Mouse (Mus musculus): ENCODE measurements at regions not wholly inside any gene's neighbourhood (a gene's known extent, or its start where the extent isn't known, plus 50 kb on each side); places are given as distances from the start of the nearest gene placed in this dataset.

GRCm38 (mm10) chr12:113292029-113292809 lies 106.5 kb downstream of the Tmem121 start:
- Histone ChIP-seq H3K79me2 (replicated peaks; ENCODE audit: control insufficient read depth, insufficient read depth, low read length) (no peaks in the 10 kb centered on the region), H3K27ac (no peak overlapping the region), H3K4me3 (no peak overlapping the region), H3K9ac (ENCODE audit: low read depth, low read length) (no peak overlapping the region), H3K27me3 (ENCODE audit: control insufficient read depth, insufficient read depth, low read length) (no peaks in the 10 kb centered on the region), H3K36me3 (ENCODE audit: control insufficient read depth, insufficient read depth, low read length) (no peaks in the 10 kb centered on the region), H3K4me1 (ENCODE audit: control insufficient read depth, insufficient read depth, low read length) (no peaks in the 10 kb centered on the region)
- DNase-seq: no peak
- intact Hi-C loops (cut with DNase I): no loop called here
- 27% methylated on average over 1 of the region's 1 CpGs for WGBS
- no peak for TF ChIP-seq POLR2A (IDR thresholded peaks at IDR 0.05; ENCODE audit: insufficient read depth, low read depth, low read length)
- no peak for TF ChIP-seq EP300 (IDR thresholded peaks at IDR 0.05; ENCODE audit: insufficient read depth, low read depth, low read length)
- TF ChIP-seq CTCF (IDR thresholded peaks at IDR 0.05): no peak

- WGBS: 67% methylated on average over 2 of the region's 2 CpGs
- H3K27ac ChIP-seq: no peak overlapping the region
- no peaks in the 10 kb centered on the region for H3K27me3 ChIP-seq (ENCODE audit: control insufficient read depth, insufficient read depth, low read length)
- no peaks in the 10 kb centered on the region for H3K4me1 ChIP-seq (ENCODE audit: control insufficient read depth, insufficient read depth, low read length)
- no peaks in the 10 kb centered on the region for H3K36me3 ChIP-seq (ENCODE audit: control insufficient read depth, insufficient read depth, low read length)
- intact Hi-C loops (cut with DNase I): no loop called here
- no peak overlapping the region for H3K9ac ChIP-seq (ENCODE audit: low read depth, low read length)
- H3K4me3 ChIP-seq: no peak overlapping the region
- H3K79me2 ChIP-seq (replicated peaks; ENCODE audit: control insufficient read depth, insufficient read depth, low read length): no peaks in the 10 kb centered on the region
- no peak for TF ChIP-seq EP300 (IDR thresholded peaks at IDR 0.05; ENCODE audit: insufficient read depth, low read depth, low read length)
- TF ChIP-seq POLR2A (IDR thresholded peaks at IDR 0.05; ENCODE audit: insufficient read depth, low read depth, low read length): no peak
- no peak for TF ChIP-seq CTCF (IDR thresholded peaks at IDR 0.05)
- DNase-seq: no peak
These were observed 110.2 kb downstream of the Tmem121 start for GRCm38 (mm10) chr12:113295924-113296323.

DNA sequence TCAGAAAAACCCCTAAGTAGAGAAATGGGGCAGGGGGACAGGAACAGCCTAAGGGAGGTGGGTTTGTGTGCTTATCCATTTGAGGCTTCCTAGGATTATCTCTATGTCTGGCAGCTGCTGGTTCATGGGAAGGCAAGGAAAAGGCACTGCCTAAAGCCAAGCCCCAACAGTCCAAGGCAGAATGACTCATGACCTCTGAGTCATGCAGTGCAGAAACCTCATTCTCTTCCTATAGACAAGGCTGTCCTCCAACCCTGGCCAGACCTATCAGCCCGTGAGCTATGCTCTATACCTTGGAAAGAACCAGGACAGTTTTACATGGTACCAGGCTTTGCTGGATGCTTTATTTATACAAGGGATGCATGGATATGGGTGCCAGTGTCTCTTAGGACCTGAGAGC lies 120.2 kb downstream of the Tmem121 start:
- DNase-seq: no peak
- TF ChIP-seq EP300 (IDR thresholded peaks at IDR 0.05; ENCODE audit: insufficient read depth, low read depth, low read length) (no peak), POLR2A (IDR thresholded peaks at IDR 0.05; ENCODE audit: insufficient read depth, low read depth, low read length) (no peak), CTCF (IDR thresholded peaks at IDR 0.05) (no peak)
- Histone ChIP-seq H3K9ac (ENCODE audit: low read depth, low read length) (no peak overlapping the region), H3K79me2 (replicated peaks; ENCODE audit: control insufficient read depth, insufficient read depth, low read length) (no peaks in the 10 kb centered on the region), H3K27ac (no peak overlapping the region), H3K4me1 (ENCODE audit: control insufficient read depth, insufficient read depth, low read length) (no peaks in the 10 kb centered on the region), H3K27me3 (ENCODE audit: control insufficient read depth, insufficient read depth, low read length) (no peaks in the 10 kb centered on the region), H3K36me3 (ENCODE audit: control insufficient read depth, insufficient read depth, low read length) (no peaks in the 10 kb centered on the region), H3K4me3 (no peak overlapping the region)
- 41% methylated on average over 1 of the region's 1 CpGs for WGBS
- intact Hi-C loops (cut with DNase I): loop anchor here (1.0 kb wide), 1 partner anchor 19 kb away; no protein-coding TSS in a partner anchor

GRCm38 (mm10) chr12:113313319-113313718 lies 127.6 kb downstream of the Tmem121 start:
- H3K36me3 ChIP-seq (ENCODE audit: control insufficient read depth, insufficient read depth, low read length): no peaks in the 10 kb centered on the region
- intact Hi-C loops (cut with DNase I): no loop called here
- no peak overlapping the region for H3K27ac ChIP-seq
- H3K27me3 ChIP-seq (ENCODE audit: control insufficient read depth, insufficient read depth, low read length): no peaks in the 10 kb centered on the region
- TF ChIP-seq POLR2A (IDR thresholded peaks at IDR 0.05; ENCODE audit: insufficient read depth, low read depth, low read length) (no peak), CTCF (IDR thresholded peaks at IDR 0.05) (no peak), EP300 (IDR thresholded peaks at IDR 0.05; ENCODE audit: insufficient read depth, low read depth, low read length) (no peak)
- no peak overlapping the region for H3K9ac ChIP-seq (ENCODE audit: low read depth, low read length)
- WGBS: 37% methylated on average over 3 of the region's 3 CpGs
- no peaks in the 10 kb centered on the region for H3K4me1 ChIP-seq (ENCODE audit: control insufficient read depth, insufficient read depth, low read length)
- H3K79me2 ChIP-seq (replicated peaks; ENCODE audit: control insufficient read depth, insufficient read depth, low read length): no peaks in the 10 kb centered on the region
- H3K4me3 ChIP-seq: no peak overlapping the region
- no peak for DNase-seq

DNA sequence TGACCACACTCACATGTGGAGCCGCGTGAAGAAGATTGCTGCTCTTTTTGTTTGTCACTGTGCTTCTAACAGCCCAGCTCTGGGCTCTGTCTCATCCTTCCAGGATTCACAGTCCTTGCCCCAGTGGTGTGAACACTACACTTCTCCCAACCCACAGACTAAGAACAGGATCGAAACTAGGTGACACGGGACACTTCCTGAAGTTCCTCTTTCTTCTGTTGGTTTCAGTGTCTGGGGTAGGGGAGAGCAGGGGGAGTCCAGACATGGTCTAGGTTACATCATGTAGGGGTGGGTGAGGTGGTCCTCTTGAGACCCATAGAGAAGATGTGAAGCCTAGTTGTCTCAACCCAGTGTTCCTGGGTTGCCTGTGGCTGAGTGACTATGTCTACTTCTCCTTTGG lies 128.9 kb downstream of the Tmem121 start:
- Histone ChIP-seq H3K79me2 (replicated peaks; ENCODE audit: control insufficient read depth, insufficient read depth, low read length) (no peaks in the 10 kb centered on the region), H3K36me3 (ENCODE audit: control insufficient read depth, insufficient read depth, low read length) (no peaks in the 10 kb centered on the region), H3K9ac (ENCODE audit: low read depth, low read length) (no peak overlapping the region), H3K4me3 (no peak overlapping the region), H3K27me3 (ENCODE audit: control insufficient read depth, insufficient read depth, low read length) (no peaks in the 10 kb centered on the region), H3K27ac (no peak overlapping the region), H3K4me1 (ENCODE audit: control insufficient read depth, insufficient read depth, low read length) (no peaks in the 10 kb centered on the region)
- TF ChIP-seq POLR2A (IDR thresholded peaks at IDR 0.05; ENCODE audit: insufficient read depth, low read depth, low read length) (no peak), CTCF (IDR thresholded peaks at IDR 0.05) (no peak), EP300 (IDR thresholded peaks at IDR 0.05; ENCODE audit: insufficient read depth, low read depth, low read length) (no peak)
- no peak for DNase-seq
- WGBS: 91% methylated on average over 4 of the region's 4 CpGs
- intact Hi-C loops (cut with DNase I): no loop called here

DNA sequence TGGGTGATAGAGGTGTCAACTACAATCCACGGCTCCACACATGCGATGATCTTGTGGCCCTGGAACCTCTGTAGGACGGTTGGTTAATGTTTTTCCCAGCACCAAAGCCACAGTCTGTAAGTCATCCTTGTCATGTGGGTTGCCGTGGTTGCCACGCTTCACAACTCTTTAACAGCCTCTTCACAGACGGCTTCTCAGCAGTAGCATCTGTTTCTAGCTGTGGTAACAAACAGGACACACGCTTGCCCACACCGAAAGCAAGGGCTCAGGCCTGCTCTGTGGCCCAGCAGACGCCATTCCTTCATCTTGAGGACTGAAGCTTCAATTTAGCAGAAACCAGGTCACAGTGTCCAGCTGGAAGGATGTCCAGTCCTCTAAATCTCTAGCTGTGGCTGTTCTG lies 135.4 kb downstream of the Tmem121 start:
- Histone ChIP-seq H3K79me2 (replicated peaks; ENCODE audit: control insufficient read depth, insufficient read depth, low read length) (no peaks in the 10 kb centered on the region), H3K9ac (ENCODE audit: low read depth, low read length) (no peak overlapping the region), H3K36me3 (ENCODE audit: control insufficient read depth, insufficient read depth, low read length) (no peaks in the 10 kb centered on the region), H3K4me1 (ENCODE audit: control insufficient read depth, insufficient read depth, low read length) (no peaks in the 10 kb centered on the region), H3K27me3 (ENCODE audit: control insufficient read depth, insufficient read depth, low read length) (no peaks in the 10 kb centered on the region; the same call in 1 of the 2 replicates), H3K4me3 (no peak overlapping the region), H3K27ac (no peak overlapping the region)
- peak in 1 of 2 experiments; percentile 4 for DNase-seq
- 74% methylated on average over 9 of the region's 9 CpGs for WGBS
- TF ChIP-seq EP300 (IDR thresholded peaks at IDR 0.05; ENCODE audit: insufficient read depth, low read depth, low read length) (no peak), CTCF (IDR thresholded peaks at IDR 0.05) (no peak), POLR2A (IDR thresholded peaks at IDR 0.05; ENCODE audit: insufficient read depth, low read depth, low read length) (no peak)
- intact Hi-C loops (cut with DNase I): no loop called here

Data from heart, adult 2 months (tissue).